Mouse (Mus musculus): ENCODE results near the gene Spred2.

Spred2 gene

GRCm38 (mm10) chr11:19982113-19982512, 57.9 kb downstream of the Spred2 start:
- DNase-seq (ENCODE audit: extremely low spot score, low read depth, low spot score), result no peak

DNA sequence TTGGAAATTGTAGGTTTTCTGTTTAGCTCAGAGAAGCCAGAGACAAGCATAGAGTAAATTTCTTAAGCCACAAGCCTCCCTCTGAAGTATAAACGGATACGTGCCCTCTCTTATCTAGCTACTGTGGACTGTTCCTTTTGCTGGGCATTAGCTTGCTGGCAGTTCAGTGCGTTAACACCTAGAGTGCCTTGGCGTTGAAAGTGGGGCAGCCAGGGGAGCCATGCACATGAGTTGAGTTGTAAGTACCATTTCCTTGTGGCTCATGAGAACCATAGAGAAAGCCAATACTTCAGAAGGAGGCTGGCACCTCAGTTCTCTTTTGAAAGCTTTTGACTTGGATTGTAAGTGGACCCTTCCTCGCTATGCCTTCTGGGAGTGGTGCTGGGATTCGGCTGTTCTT, 58.6 kb downstream of the Spred2 start:
- DNase-seq (ENCODE audit: extremely low spot score, low read depth, low spot score), result no peak

DNA sequence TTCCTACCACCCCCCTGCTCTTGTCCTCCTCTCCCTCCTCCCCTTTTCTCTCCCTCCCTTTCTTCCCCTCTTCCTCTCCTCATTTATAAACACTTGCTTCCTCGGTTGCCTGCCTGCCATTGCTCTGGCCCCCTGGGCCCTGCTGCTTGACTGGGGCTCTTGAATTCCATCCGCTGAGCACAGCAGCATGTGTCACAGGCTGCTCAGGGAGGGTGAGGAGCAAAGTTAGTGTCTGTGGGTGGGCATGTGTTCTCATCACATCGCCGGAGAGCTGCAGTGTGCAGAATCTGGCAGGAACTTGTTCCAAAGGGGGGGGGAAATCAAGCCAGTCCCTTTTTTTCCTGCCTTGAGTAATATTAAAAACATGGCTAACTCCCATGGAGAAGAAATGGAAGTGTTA, 59.1 kb downstream of the Spred2 start:
- no peak for DNase-seq (ENCODE audit: extremely low spot score, low read depth, low spot score)

- no peak for DNase-seq (ENCODE audit: extremely low spot score, low read depth, low spot score)
Observed at GRCm38 (mm10) chr11:19984029-19984428, 59.9 kb downstream of the Spred2 start.

DNA sequence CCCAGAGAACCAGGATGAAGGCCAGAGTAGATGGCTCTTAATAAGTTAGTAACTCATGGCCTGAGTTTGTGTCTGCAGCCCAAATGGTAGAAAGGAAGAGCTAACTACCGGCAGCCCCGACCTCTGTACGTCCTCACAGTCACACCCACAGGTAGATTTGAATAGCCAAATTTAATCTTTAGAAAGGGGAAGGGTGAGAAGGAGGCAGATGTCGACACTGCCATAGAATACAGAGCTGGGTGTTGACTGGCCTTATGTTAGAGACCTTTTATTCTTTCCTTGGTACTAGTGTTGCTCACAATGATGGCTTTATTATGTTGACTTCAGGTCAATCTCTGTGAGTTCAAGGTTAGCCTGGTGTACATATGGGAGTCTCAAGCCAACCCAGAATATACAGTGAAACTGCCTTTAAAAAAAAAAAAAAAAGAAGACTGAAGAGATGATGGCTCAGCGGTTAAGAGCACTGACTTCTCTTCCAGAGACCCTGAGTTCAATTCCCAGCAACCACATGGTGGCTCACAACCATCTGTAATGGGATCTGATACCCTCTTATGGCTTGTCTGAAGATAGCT, 61.2 kb downstream of the Spred2 start:
- no peak for DNase-seq (ENCODE audit: extremely low spot score, low read depth, low spot score)

DNA sequence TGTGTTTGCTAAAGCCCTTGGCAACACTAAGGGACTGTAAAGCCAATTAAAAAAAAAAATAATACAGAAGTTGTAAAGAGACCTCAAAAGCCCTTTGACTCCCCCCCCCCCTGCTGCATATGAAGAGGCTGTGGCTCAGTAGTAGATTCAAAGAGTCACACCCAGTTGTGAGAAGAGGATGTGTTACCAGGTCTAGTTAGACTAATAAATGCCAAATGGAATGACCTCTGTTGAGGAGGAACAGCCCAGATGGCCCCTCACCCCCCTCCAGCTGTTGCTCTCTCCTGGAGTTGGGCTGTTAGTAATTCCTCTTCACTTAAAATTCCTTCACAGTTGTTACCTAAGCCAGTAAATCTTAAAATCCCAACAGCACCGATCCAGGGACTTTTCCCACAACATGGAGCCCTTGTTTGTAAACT, 62.3 kb downstream of the Spred2 start:
- DNase-seq (ENCODE audit: extremely low spot score, low read depth, low spot score), result no peak

DNA sequence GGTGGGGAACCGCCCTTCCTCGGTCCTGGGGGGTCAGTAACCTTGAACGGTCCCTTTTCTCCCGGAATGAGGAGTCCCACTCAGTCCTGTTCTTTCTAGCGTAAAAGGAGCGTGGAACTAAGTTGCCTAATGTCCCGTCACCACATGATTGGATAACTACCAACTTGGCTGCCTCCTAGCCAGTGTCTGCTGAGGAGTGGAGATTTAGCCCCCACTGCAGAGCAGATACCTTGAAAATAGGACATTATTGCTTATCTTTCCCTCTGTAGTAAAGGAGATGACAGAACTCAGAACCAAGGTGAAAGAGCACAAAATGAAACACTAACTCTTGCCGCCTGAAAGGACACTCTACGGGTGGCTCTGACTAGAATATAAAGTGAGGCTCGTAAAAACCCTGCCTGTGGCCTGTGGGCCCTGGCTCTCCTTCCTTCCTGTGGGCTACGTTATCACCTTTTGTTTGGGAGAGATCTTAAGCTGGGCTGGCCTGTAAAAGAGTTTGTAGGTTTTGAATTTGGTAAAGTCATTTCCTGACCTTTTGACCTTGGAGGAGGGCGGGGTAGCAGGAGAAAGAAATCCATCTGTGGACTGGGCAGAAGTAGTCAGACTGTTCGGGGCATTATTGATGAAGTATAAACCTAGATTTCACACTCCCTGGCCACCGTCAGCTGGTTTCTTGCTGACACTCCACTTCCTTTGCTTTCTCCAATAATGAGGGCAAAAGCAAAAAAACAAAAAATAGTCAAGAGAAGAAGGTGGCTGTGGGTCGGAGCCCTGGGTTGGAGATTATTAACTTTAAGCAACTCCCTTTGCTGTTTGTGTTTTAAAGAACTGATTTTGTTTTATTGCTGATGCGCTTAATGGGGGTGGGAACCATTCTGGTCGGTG, 62.9 kb downstream of the Spred2 start:
- DNase-seq (ENCODE audit: extremely low spot score, low read depth, low spot score), result no peak

- no peak for DNase-seq (ENCODE audit: extremely low spot score, low read depth, low spot score)
Observed at GRCm38 (mm10) chr11:19987756-19988091, 63.5 kb downstream of the Spred2 start.

DNA sequence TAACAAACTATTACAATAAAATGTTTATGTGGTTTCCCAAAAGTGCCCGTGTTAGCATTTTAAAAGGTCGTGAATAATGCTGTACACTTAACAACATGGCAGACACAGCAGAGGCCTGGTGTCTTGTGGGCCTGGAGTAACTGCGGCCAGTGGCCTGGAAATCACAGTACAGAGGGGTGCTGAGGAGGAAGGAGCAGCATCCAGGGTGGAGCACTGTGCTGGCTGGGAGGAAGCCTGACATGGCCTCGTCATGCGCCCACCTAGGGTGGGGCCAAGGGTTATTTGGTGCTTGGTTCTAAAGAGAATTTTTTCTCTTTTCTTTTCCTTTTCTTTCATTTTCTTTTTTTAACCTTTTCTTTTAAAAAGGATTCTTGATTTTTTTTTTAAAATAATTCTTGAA, 64.0 kb downstream of the Spred2 start:
- no peak for DNase-seq (ENCODE audit: extremely low spot score, low read depth, low spot score)

DNA sequence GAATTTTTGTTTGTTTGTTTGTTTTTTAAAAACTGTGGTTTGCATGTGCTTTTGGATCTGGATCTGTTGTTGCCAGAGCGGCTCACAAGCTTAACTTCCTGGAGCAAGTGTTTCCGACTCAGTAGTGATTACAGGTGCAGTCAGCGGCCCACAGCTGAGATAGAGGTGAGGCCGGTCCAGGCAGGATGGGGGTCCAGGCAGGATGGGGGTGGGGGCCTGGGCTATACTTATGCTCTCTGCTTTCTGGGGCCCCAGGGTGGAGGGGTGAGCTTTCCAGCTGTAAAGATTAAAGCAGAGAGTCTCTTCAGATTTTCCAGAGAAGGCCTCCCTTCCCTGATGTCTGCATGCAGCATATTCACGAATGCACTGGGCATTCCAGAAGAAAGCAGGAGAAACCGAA, 64.5 kb downstream of the Spred2 start:
- DNase-seq (ENCODE audit: extremely low spot score, low read depth, low spot score), result no peak

DNA sequence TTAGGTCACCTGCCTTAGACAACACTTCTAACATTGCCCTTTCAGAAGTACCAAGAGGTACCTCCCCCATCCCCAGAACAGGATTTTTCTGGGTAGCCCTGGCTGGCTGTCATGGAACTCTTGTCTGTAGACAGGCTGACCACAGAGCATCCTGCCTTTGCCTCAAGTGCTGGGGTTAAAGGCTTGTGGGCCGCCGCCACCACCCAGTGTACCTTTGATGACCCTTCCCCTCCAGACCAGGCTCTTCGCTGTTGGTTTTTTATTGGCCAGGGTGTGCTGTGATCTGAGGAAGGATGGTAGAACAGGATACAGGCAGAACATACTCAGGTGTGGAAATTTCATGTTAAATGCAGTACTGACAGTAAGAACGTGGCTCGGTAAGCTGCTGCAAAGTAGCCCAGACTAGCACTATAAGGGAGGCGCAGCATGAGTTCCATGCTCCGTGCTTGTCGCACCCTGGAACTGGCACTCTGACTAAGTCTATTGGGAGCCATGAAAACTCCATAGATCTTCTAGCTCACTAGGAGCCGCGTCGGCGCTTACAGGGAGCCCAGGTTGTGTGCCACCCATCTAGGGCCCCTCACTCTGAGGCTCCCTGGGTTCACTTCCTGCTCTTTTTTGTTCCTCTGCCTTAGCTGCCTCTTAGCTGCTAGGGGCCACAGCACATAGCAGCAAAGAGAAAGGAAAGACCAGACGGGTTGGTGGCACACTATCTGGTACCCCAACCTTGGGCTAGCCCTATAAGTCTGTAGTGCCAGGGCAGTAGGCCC, 65.2 kb downstream of the Spred2 start:
- no peak for DNase-seq (ENCODE audit: extremely low spot score, low read depth, low spot score)

- DNase-seq (ENCODE audit: extremely low spot score, low read depth, low spot score), result no peak
Observed at GRCm38 (mm10) chr11:19990731-19991130, 66.6 kb downstream of the Spred2 start.

DNA sequence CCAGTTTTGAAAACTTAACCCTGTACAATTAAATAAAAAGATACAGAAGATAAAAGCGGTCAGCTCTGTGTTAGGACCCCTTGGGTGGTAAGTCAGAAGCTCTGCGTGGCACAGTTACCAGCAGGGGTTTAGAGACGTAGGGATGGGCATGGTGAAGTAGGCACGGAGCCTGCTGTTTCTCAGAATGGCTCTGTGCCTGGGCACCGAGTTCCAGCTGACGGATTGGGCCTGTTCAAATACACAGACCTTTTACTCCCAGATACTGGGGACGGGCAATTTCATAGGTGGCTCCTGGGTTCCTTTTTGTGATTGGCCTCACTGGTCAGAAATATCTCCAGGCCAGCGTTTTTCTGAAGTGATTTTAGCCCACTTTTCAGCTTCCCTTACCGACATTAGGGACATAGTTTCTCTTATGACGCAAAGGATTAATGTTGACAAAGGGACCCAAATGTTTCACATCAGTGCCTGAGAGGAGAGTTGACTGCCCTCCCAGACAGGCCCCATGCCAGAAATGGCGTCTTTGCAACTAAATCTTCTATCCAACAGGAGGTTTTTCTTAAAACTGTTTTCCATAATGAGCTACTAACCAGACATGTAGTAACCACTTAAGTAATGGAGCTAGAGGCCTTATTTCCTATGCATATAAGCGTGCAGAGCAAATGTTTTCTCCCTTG, 67.3 kb downstream of the Spred2 start:
- no peak for DNase-seq (ENCODE audit: extremely low spot score, low read depth, low spot score)

- DNase-seq (ENCODE audit: extremely low spot score, low read depth, low spot score), result no peak
Observed at GRCm38 (mm10) chr11:19992341-19993281, 68.4 kb downstream of the Spred2 start.

DNA sequence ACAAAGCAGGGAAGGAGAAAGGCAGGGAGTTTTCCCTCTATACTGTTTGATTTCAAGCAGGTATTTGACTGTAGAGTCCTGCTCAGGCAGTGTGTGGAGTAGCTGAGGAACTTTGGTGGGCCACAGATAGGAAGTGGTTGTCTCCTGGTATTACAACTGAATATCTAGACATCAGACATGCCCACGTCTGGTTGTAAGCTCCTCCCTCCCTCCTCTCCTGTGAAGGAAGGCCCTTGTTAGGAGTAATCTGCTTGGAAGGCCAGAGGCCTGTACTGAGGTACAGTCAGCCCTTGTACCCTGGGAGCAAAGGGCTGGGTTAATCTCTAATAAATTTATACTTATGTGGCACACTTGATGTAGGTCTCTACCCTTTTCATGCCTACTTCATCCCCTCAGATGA, 69.6 kb downstream of the Spred2 start:
- DNase-seq (ENCODE audit: extremely low spot score, low read depth, low spot score), result no peak

- DNase-seq (ENCODE audit: extremely low spot score, low read depth, low spot score), result no peak
Observed at GRCm38 (mm10) chr11:19994262-19994790, 70.2 kb downstream of the Spred2 start.

DNA sequence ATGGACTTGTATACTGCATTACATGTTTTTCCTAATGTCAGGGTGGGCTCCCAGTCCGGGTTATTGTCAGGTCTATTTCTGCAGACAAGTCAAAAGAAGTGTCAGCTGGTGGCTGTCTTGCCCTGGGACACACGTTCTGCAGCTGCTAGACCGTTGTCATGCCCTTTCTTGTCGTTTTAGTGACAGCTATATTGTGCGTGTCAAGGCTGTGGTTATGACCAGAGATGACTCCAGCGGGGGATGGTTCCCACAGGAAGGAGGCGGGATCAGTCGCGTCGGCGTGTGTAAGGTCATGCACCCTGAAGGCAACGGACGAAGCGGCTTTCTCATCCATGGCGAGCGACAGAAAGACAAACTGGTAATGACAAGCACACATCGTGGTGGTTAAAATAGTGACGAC, 73.8 kb downstream of the Spred2 start:
- no peak for DNase-seq (ENCODE audit: extremely low spot score, low read depth, low spot score)

DNA sequence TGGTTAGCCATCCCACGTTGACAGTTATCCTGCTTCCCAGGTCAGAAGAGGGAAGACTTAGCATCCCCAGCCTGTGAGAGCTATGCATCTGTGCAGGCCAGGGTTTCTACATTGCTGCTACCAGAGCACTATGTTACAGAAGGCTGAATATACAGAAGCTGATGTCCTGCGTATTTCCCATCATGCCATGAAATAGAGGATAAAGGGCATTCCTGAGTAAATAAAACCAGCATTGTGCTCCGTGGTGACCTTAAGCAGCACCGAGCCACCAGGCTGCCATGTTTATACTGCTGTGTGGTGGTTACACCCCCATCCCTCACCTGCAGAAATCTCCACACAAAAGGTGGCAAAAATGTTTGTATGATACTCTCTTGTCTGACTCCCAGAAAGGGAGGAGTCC, 78.7 kb downstream of the Spred2 start:
- no peak for DNase-seq (ENCODE audit: extremely low spot score, low read depth, low spot score)

- DNase-seq (ENCODE audit: extremely low spot score, low read depth, low spot score), result no peak
Observed at GRCm38 (mm10) chr11:20007701-20008100, 83.5 kb downstream of the Spred2 start.

Data from hindlimb bud, embryonic 11.5 days (tissue).